Mouse (Mus musculus) myocyte (in vitro differentiated cells): ENCODE measurements at regions not wholly inside any gene's neighbourhood (a gene's known extent, or its start where the extent isn't known, plus 50 kb on each side); places are given as distances from the start of the nearest gene placed in this dataset.

Experiments used
- H3K27me3 ChIP-seq: one replicate; pipeline ENCODE4 v1.6.1; 2011; ENCODE audit not compliant: control insufficient read depth, insufficient read depth, insufficient read length
- H3K36me3 ChIP-seq: one replicate; pipeline ENCODE4 v1.6.1; 2011; ENCODE audit not compliant: control insufficient read depth, insufficient read depth
- H3K4me2 ChIP-seq: one replicate; pipeline ENCODE4 v1.6.1; 2011; ENCODE audit warnings: low read depth, control low read depth
- H3K4me3 ChIP-seq: one replicate; pipeline ENCODE4 v1.5.1; 2011; ENCODE audit warnings: mild to moderate bottlenecking, control low read depth, moderate library complexity
- H3K79me2 ChIP-seq: one replicate; pipeline ENCODE4 v1.6.1; 2011; ENCODE audit not compliant: control insufficient read depth, insufficient read depth
- H3ac ChIP-seq: one replicate; pipeline ENCODE4 v1.6.1; 2011; ENCODE audit not compliant: control insufficient read depth, insufficient read length
- CEBPB ChIP-seq: IDR thresholded peaks from 2 replicates; pipeline ENCODE4 v1.6.1; 2011; ENCODE audit warnings: mild to moderate bottlenecking, moderate library complexity; ENCODE audit not compliant: poor library complexity, insufficient read depth, severe bottlenecking
- E2F4 ChIP-seq: IDR thresholded peaks from one replicate; pipeline ENCODE4 v1.6.1; 2011; ENCODE audit warnings: mild to moderate bottlenecking, control low read depth, moderate library complexity; ENCODE audit not compliant: insufficient read depth
- MAX ChIP-seq: IDR thresholded peaks from one replicate; pipeline ENCODE4 v1.6.1; 2011; ENCODE audit warnings: low read depth, mild to moderate bottlenecking, control low read depth
- MYOD1 ChIP-seq, 3 experiments: IDR thresholded peaks; one replicate each; pipeline ENCODE4 v1.6.1; 2011; ENCODE audit warnings: control low read depth in 2 of 3, low read depth in 2 of 3, mild to moderate bottlenecking in 2 of 3, moderate library complexity in 1 of 3; ENCODE audit not compliant: insufficient read length in 2 of 3, control insufficient read depth in 1 of 3
- MYOG ChIP-seq, 3 experiments: IDR thresholded peaks; one replicate each; pipeline ENCODE4 v1.6.1; 2011; ENCODE audit warnings: control low read depth in 2 of 3, low read depth in 2 of 3, mild to moderate bottlenecking in 2 of 3; ENCODE audit not compliant: insufficient read length in 2 of 3, control insufficient read depth in 1 of 3, insufficient read depth in 1 of 3
- POLR2A ChIP-seq: IDR thresholded peaks from one replicate; pipeline ENCODE4 v1.6.1; 2011; ENCODE audit warnings: low read depth, mild to moderate bottlenecking, control low read depth, moderate library complexity; ENCODE audit not compliant: insufficient read length
- POLR2AphosphoS2 ChIP-seq: IDR thresholded peaks from one replicate; pipeline ENCODE4 v1.6.1; 2011; ENCODE audit warnings: low read depth, control low read depth; ENCODE audit not compliant: insufficient read length
- REST ChIP-seq: IDR thresholded peaks from one replicate; pipeline ENCODE4 v1.6.1; 2011; ENCODE audit warnings: mild to moderate bottlenecking, control low read depth, moderate library complexity; ENCODE audit not compliant: insufficient read depth, insufficient read length
- SRF ChIP-seq: IDR thresholded peaks from one replicate; pipeline ENCODE4 v1.6.1; 2011; ENCODE audit warnings: low read depth; ENCODE audit not compliant: control insufficient read depth, insufficient read length
- TCF12 ChIP-seq: IDR thresholded peaks from one replicate; pipeline ENCODE4 v1.6.1; 2011; ENCODE audit warnings: mild to moderate bottlenecking, control low read depth; ENCODE audit not compliant: poor library complexity, insufficient read depth, severe bottlenecking
- TCF3 ChIP-seq: IDR thresholded peaks from one replicate; pipeline ENCODE4 v1.6.1; 2011; ENCODE audit warnings: low read depth, control low read depth; ENCODE audit not compliant: insufficient read length
- USF1 ChIP-seq: IDR thresholded peaks from one replicate; pipeline ENCODE4 v1.6.1; 2011; ENCODE audit warnings: low read depth, mild to moderate bottlenecking, control low read depth, moderate library complexity

DNA sequence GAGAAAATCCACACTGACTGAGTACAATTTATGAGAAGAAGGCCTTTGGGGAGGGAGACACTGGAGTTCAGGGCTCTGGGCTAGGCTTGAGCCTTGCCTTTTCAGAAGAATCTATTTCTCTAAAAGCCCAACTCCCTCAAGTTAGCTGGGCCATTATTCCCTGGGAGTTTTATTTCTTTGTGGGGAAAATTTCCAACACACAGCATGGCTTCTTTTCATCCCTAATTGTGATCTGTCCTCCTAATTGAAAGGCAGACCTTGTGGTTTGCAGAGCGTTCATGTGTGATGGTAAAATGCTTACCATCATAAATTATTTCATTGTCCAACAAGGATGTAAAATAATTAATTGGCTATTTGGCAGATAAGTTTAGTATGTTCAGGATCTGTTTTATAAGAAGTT lies 204.1 kb downstream of the Tgfb2 start:
- no peaks in the 10 kb centered on the region for H3K27me3 ChIP-seq

DNA sequence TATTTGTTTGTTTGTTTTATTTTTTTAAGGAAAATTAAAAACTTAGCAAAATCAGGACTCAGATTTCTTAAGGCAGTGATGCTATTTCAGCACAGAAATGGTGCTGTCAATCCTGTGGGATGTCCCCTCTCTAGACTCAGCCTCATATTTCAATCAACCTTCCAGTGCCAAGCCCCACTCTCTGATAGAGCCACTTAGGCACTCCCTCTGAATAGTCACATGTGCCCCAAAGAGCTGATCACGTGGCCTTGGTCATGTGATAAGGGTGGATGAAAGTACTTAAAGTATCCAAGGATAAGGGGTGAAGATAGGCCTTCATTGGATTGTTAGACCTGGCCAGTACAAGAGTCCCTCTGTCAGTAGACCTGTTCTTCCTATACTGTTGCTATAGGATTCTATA lies 207.9 kb downstream of the Tgfb2 start:
- H3K4me3 ChIP-seq, result no peak overlapping the region
- no peak overlapping the region for H3K4me2 ChIP-seq
- no peak overlapping the region for H3ac ChIP-seq
- no peaks in the 10 kb centered on the region for H3K36me3 ChIP-seq
- no peak for TF ChIP-seq SRF
- TF ChIP-seq USF1, result peak; percentile 39
- no peaks in the 10 kb centered on the region for H3K79me2 ChIP-seq
- no peaks in the 10 kb centered on the region for H3K27me3 ChIP-seq

More for the DNA sequence above, 204.1 kb downstream of the Tgfb2 start:
- Histone ChIP-seq H3K4me3 (no peak overlapping the region), H3K36me3 (no peaks in the 10 kb centered on the region), H3K79me2 (no peaks in the 10 kb centered on the region), H3K4me2 (no peak overlapping the region), H3ac (no peak overlapping the region)
- TF ChIP-seq TCF12 (no peak), POLR2AphosphoS2 (no peak), E2F4 (no peak), TCF3 (no peak), MAX (no peak), MYOG (IDR thresholded peaks at IDR 0.05; ENCODE audit: control insufficient read depth in 1 of 3, insufficient read depth in 1 of 3, insufficient read length in 2 of 3, low read depth in 2 of 3) (no peak), SRF (no peak), USF1 (no peak), CEBPB (no peak), POLR2A (no peak), MYOD1 (IDR thresholded peaks at IDR 0.05; ENCODE audit: control insufficient read depth in 1 of 3, insufficient read length in 2 of 3, low read depth in 2 of 3) (no peak), REST (no peak)

DNA sequence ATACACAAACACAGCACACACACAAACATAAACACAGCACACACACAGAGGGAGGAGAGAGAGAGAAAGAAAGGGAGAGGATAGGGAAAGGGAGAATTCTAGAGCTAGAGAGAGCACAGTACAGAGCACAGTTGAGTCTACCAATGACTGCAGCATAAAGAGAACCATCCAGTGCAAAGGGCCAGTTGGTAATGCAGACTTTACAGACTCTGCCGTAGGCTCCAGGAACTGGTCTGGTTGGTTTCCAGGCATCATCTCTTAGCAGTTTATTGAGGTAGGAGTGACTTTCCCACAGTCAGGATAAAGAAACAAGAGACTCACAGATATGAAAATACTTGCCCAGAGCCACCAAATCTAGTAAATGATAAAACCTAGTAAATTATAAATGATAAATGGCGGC lies 208.5 kb downstream of the Tgfb2 start:
- no peak overlapping the region for H3ac ChIP-seq
- no peaks in the 10 kb centered on the region for H3K79me2 ChIP-seq
- H3K4me2 ChIP-seq, result no peak overlapping the region
- no peaks in the 10 kb centered on the region for H3K36me3 ChIP-seq
- H3K27me3 ChIP-seq, result no peaks in the 10 kb centered on the region
- TF ChIP-seq TCF3, result no peak
- TF ChIP-seq POLR2AphosphoS2, result no peak
- no peak overlapping the region for H3K4me3 ChIP-seq

DNA sequence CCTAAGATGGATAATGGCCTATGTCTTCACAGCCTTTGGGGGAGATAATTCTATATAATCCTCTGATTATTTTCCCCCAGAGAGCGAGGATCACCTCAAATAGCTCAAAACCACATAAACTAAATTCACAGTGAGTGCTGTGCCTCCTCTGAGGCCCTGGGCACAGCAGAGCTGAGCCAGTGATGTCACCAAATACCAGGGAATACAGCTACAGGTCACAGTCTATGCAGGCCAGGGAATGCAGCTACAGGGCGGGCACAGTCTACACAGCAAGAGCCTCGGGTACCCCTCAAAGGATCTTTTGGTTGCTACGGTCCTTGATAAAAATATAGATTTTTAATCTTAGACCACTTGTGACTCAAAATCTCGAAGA lies 211.4 kb downstream of the Tgfb2 start:
- Histone ChIP-seq H3ac (no peak overlapping the region), H3K27me3 (no peaks in the 10 kb centered on the region), H3K4me3 (no peak overlapping the region), H3K4me2 (no peak overlapping the region), H3K79me2 (no peaks in the 10 kb centered on the region), H3K36me3 (no peaks in the 10 kb centered on the region)
- TF ChIP-seq REST (no peak), MAX (no peak), POLR2A (no peak), TCF12 (no peak), SRF (no peak), E2F4 (no peak)

DNA sequence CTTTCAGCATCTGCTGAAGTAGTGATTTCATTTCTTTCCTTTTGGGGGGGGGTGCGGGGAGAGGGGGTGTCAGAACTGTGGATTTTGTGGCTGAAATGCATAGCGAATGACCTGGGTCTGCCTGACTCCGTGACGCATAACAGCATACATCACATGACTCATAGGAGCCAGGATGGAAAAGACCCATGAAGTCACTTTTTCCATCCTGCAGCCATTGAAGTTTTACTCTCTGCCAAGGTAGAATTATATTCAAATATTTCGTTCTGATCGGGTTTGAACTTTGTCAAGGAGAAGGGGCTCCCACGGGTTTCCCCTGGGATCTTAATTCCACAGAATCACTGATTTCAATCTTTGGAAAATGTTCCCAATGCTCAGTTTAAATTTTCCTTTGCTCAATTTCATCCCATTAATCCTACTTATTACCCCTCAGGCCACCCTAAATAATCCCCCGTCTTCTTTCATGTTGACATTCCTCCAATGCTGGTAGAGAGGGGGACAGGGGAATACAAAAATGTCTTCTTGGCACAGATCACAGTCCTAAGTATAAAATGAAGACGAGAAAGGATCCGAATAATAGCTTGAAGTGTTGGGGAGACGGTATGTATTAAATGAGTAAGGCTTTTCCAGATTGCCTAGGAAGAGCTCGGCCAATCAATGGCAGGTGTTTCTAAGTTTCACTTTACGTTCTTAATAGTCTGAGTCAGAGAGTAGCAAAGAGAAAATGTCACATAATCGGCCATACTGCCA lies 212.0 kb downstream of the Tgfb2 start:
- no peaks in the 10 kb centered on the region for H3K79me2 ChIP-seq
- no peaks in the 10 kb centered on the region for H3K27me3 ChIP-seq
- no peak overlapping the region for H3K4me3 ChIP-seq
- H3ac ChIP-seq, result no peak overlapping the region
- no peak for TF ChIP-seq MYOG (IDR thresholded peaks at IDR 0.05; ENCODE audit: control insufficient read depth in 1 of 3, insufficient read depth in 1 of 3, insufficient read length in 2 of 3, low read depth in 2 of 3)
- no peaks in the 10 kb centered on the region for H3K36me3 ChIP-seq
- no peak overlapping the region for H3K4me2 ChIP-seq

DNA sequence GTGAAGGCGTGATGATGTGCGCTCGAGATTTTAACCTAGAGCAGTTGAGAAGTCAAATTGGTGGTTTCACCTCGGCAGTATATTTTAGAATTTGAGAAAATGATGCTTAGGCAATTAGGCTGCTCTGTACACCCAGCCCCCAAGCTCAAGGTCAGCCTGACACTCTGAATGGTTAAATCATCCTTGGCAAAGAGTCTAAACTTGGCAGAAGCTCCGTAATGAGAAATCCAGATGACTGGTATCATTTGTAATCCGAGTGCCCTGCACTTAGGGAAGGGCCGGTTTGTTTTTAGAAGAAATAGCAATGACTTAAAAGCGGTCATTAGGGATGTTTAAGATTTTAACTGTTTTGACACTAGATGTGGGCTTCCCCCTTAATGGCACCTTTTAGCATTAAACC lies 223.6 kb downstream of the Tgfb2 start:
- Histone ChIP-seq H3K4me2 (peak overlapping the region; percentile 57), H3K79me2 (no peaks in the 10 kb centered on the region), H3K36me3 (no peaks in the 10 kb centered on the region), H3K4me3 (no peak overlapping the region), H3K27me3 (no peaks in the 10 kb centered on the region), H3ac (no peak overlapping the region)
- no peak for TF ChIP-seq MAX
- TF ChIP-seq TCF3, result no peak
- no peak for TF ChIP-seq POLR2AphosphoS2
- TF ChIP-seq SRF, result no peak
- TF ChIP-seq TCF12, result no peak
- TF ChIP-seq USF1, result no peak
- TF ChIP-seq MYOD1 (IDR thresholded peaks at IDR 0.05; ENCODE audit: control insufficient read depth in 1 of 3, insufficient read length in 2 of 3, low read depth in 2 of 3), result no peak
- TF ChIP-seq REST, result no peak
- TF ChIP-seq CEBPB, result no peak
- TF ChIP-seq POLR2A, result no peak
- no peak for TF ChIP-seq MYOG (IDR thresholded peaks at IDR 0.05; ENCODE audit: control insufficient read depth in 1 of 3, insufficient read depth in 1 of 3, insufficient read length in 2 of 3, low read depth in 2 of 3)
- no peak for TF ChIP-seq E2F4
